ENCODE assay signal across 9 mouse cellular contexts in genomic region chr1:134753751-134754630, GRCm38 (mm10).
A peak's percentile ranks its signal among the peaks of the same experiment; 100 is the strongest.
DNase-seq lines count a peak whose midpoint lies in the region; ATAC-seq and TF ChIP-seq lines count a peak whose summit lies in the region.
"Had no signal": no experiment of that assay in that cellular context is flagged by ENCODE, and none has a peak within 500 bp of the region (broad histone marks: within the 10 kb centered on the region; RNA-seq: fewer than 3 reads in every experiment).

No protein-coding gene starts in this region.

- no peak for TF ChIP-seq EP300 in liver, postnatal 0 days (IDR thresholded peaks at IDR 0.05; ENCODE audit: low read depth)

- H3K9me3 ChIP-seq in midbrain, embryonic 10.5 days (replicated peaks) = no peaks in the 10 kb centered on the region
- H3K9me3 ChIP-seq in midbrain, embryonic 16.5 days (replicated peaks; ENCODE audit: control insufficient read depth, low read length, poor library complexity, severe bottlenecking) = no peaks in the 10 kb centered on the region
- no peaks in the 10 kb centered on the region for H3K9me3 ChIP-seq in embryonic facial prominence, embryonic 11.5 days (replicated peaks; ENCODE audit: control insufficient read depth, low read length)
- H3K9me3 ChIP-seq in liver, postnatal 0 days (ENCODE audit: low read length) = no peaks in the 10 kb centered on the region
- H3K9me3 ChIP-seq: hindbrain, embryonic 15.5 days had no signal

- no peak overlapping the region for H3K4me2 ChIP-seq in midbrain, embryonic 16.5 days (ENCODE audit: low read length)
- no peak overlapping the region for H3K4me2 ChIP-seq in embryonic facial prominence, embryonic 11.5 days (ENCODE audit: low read depth, low read length)
- no peak overlapping the region for H3K4me2 ChIP-seq in liver, postnatal 0 days (ENCODE audit: low read depth, low read length)
- H3K4me2 ChIP-seq: hindbrain, embryonic 15.5 days had no signal

- intact Hi-C loops in heart, postnatal 36 days (cut with DNase I) = no loop called here

- no peak for TF ChIP-seq POLR2A in small intestine, adult 2 months (IDR thresholded peaks at IDR 0.05; ENCODE audit: low read depth, low read length)

- H3K27ac ChIP-seq in midbrain, embryonic 10.5 days (replicated peaks) = peak overlapping the region; percentile 43; the same call in 1 of the 2 replicates
- no peak overlapping the region for H3K27ac ChIP-seq in midbrain, embryonic 16.5 days (ENCODE audit: low read length)
- H3K27ac ChIP-seq in embryonic facial prominence, embryonic 11.5 days (replicated peaks; ENCODE audit: low read depth, low read length) = 0 out of 2 replicates have a peak overlapping the region, but pooled peaks have one; percentile 20
- peak overlapping the region; percentile 54 for H3K27ac ChIP-seq in small intestine, adult 2 months (ENCODE audit: insufficient read depth, low read depth, low read length)
- H3K27ac ChIP-seq in liver, postnatal 0 days (ENCODE audit: low read depth) = no peak overlapping the region
- H3K27ac ChIP-seq: hindbrain, embryonic 15.5 days had no signal

- H3K9ac ChIP-seq in midbrain, embryonic 16.5 days (ENCODE audit: low read depth, low read length) = no peak overlapping the region
- no peak overlapping the region for H3K9ac ChIP-seq in embryonic facial prominence, embryonic 11.5 days (replicated peaks; ENCODE audit: low read length)
- no peak overlapping the region for H3K9ac ChIP-seq in liver, postnatal 0 days (replicated peaks)
- H3K9ac ChIP-seq: hindbrain, embryonic 15.5 days had no signal

- peaks cover 60% of the 10 kb centered on the region for H3K4me1 ChIP-seq in midbrain, embryonic 10.5 days
- 0 out of 2 replicates have a peak, but pooled peaks cover 2% of the 10 kb centered on the region for H3K4me1 ChIP-seq in midbrain, embryonic 16.5 days (ENCODE audit: control insufficient read depth, insufficient read depth, low read length)
- H3K4me1 ChIP-seq in embryonic facial prominence, embryonic 11.5 days (ENCODE audit: control insufficient read depth, insufficient read depth, low read length) = peaks cover 3% of the 10 kb centered on the region; the same call in 1 of the 2 replicates
- peaks cover 2% of the 10 kb centered on the region for H3K4me1 ChIP-seq in small intestine, adult 2 months (ENCODE audit: control insufficient read depth, insufficient read depth, insufficient read length, low read length)
- H3K4me1 ChIP-seq in liver, postnatal 0 days (ENCODE audit: insufficient read depth) = no peaks in the 10 kb centered on the region

- no peak overlapping the region for H3K4me3 ChIP-seq in midbrain, embryonic 10.5 days
- H3K4me3 ChIP-seq in midbrain, embryonic 16.5 days (ENCODE audit: low read depth, low read length) = no peak overlapping the region
- H3K4me3 ChIP-seq in embryonic facial prominence, embryonic 11.5 days (ENCODE audit: low read depth, low read length) = no peak overlapping the region
- H3K4me3 ChIP-seq in small intestine, adult 2 months (ENCODE audit: low read depth, low read length) = no peak overlapping the region
- no peak overlapping the region for H3K4me3 ChIP-seq in liver, postnatal 0 days (ENCODE audit: low read depth, low read length)
- H3K4me3 ChIP-seq: hindbrain, embryonic 15.5 days had no signal

- no peak for TF ChIP-seq CTCF in small intestine, adult 2 months (IDR thresholded peaks at IDR 0.05; ENCODE audit: extremely low read depth, insufficient read length, insufficient replicate concordance, low read depth, low read length)
- TF ChIP-seq CTCF in liver, postnatal 0 days (IDR thresholded peaks at IDR 0.05; ENCODE audit: low read depth) = no peak

- 77% methylated on average over 13 of the region's 13 CpGs for WGBS in midbrain, embryonic 10.5 days
- WGBS in midbrain, embryonic 16.5 days = 71% methylated on average over 13 of the region's 13 CpGs
- WGBS in embryonic facial prominence, embryonic 11.5 days = 63% methylated on average over 13 of the region's 13 CpGs
- WGBS in small intestine, adult 2 months = 69% methylated on average over 13 of the region's 13 CpGs
- 54% methylated on average over 13 of the region's 13 CpGs for WGBS in liver, postnatal 0 days (ENCODE audit: insufficient replicate concordance)

- no peak for ATAC-seq in midbrain, embryonic 16.5 days
- ATAC-seq in embryonic facial prominence, embryonic 11.5 days (replicated peaks; ENCODE audit: insufficient number of reproducible peaks, low FRiP score, low TSS enrichment, low read depth) = no peak
- ATAC-seq in liver, postnatal 0 days = no peak
- no peak for ATAC-seq in erythroid progenitor cell, adult 5-6 weeks (replicated peaks; ENCODE audit: low FRiP score, poor library complexity, severe bottlenecking)

- peaks cover 2% of the 10 kb centered on the region for H3K27me3 ChIP-seq in midbrain, embryonic 10.5 days (ENCODE audit: low read depth, poor library complexity, severe bottlenecking)
- no peaks in the 10 kb centered on the region for H3K27me3 ChIP-seq in midbrain, embryonic 16.5 days (ENCODE audit: control insufficient read depth, insufficient read depth, low read depth, low read length)
- no peaks in the 10 kb centered on the region for H3K27me3 ChIP-seq in embryonic facial prominence, embryonic 11.5 days (ENCODE audit: control insufficient read depth, insufficient read depth, low read length)
- no peaks in the 10 kb centered on the region for H3K27me3 ChIP-seq in small intestine, adult 2 months (ENCODE audit: control insufficient read depth, insufficient read depth, low read length)
- no peaks in the 10 kb centered on the region for H3K27me3 ChIP-seq in liver, postnatal 0 days (ENCODE audit: insufficient read depth, low read length)
- H3K27me3 ChIP-seq: hindbrain, embryonic 15.5 days had no signal

- no peaks in the 10 kb centered on the region for H3K36me3 ChIP-seq in midbrain, embryonic 10.5 days
- no peaks in the 10 kb centered on the region for H3K36me3 ChIP-seq in midbrain, embryonic 16.5 days (ENCODE audit: control insufficient read depth, insufficient read depth, low read length)
- no peaks in the 10 kb centered on the region for H3K36me3 ChIP-seq in embryonic facial prominence, embryonic 11.5 days (replicated peaks; ENCODE audit: control insufficient read depth, insufficient read depth, low read depth, low read length)
- H3K36me3 ChIP-seq in small intestine, adult 2 months (ENCODE audit: control insufficient read depth, insufficient read depth, low read length) = no peaks in the 10 kb centered on the region
- 0 out of 2 replicates have a peak, but pooled peaks cover 3% of the 10 kb centered on the region for H3K36me3 ChIP-seq in liver, postnatal 0 days (replicated peaks; ENCODE audit: insufficient read depth, low read length)
- H3K36me3 ChIP-seq: hindbrain, embryonic 15.5 days had no signal

- DNase-seq in midbrain, embryonic 10.5 days (ENCODE audit: low spot score) = no peak
- peak; percentile 52 for DNase-seq in embryonic facial prominence, embryonic 11.5 days (ENCODE audit: low spot score)
- DNase-seq in heart, postnatal 36 days = peak; percentile 49 to 58
- DNase-seq in liver, postnatal 0 days = no peak
- DNase-seq in thymus, postnatal 10 days (ENCODE audit: low spot score in 2 of 2) = no peak

Comparison
In these comparisons a context has a peak if more than half of its experiments do, and no peak if none do; other contexts are left out.
1. H3K27ac ChIP-seq: peak in midbrain, embryonic 10.5 days (single experiment), embryonic facial prominence, embryonic 11.5 days (single experiment) and small intestine, adult 2 months (single experiment); none in midbrain, embryonic 16.5 days (single experiment) and liver, postnatal 0 days (single experiment).
2. DNase-seq: peak in embryonic facial prominence, embryonic 11.5 days (single experiment) and heart, postnatal 36 days (2 of 2); none in midbrain, embryonic 10.5 days (single experiment), liver, postnatal 0 days (single experiment) and thymus, postnatal 10 days (0 of 2).